Mouse (Mus musculus): ENCODE data around the gene Ctnnb1. TPM values are rescaled to one million over a fixed set of nuclear protein-coding genes. Genes with fewer than 3 reads are reported as not detected.
A peak's percentile ranks its signal among the peaks of the same experiment; 100 is the strongest.

Gene Ctnnb1
- polyA plus RNA-seq, 1 experiment from 2014 or later, result 615 TPM

DNA sequence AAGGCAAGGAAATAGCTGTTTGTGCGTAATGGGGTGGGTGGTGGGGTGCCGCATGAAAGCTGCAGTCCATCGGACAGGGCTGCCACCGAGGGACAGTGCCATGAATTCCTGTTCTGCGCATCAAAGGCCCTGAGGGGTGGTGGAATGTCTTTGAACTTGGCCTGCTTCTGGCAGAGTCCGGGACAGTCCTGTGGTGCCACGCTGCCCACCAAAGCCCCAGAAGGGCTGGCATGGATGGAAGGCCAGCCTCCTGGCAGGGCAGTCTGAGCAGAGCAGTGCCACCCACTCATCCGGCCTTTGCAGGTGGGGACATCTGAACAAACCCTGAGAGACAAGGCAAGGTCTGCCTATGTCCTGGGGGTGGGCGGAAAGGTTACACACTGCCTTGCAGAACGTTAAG, 36.0 kb downstream of the Ctnnb1 start:
- H3K27ac ChIP-seq (replicated peaks), result 0 out of 2 replicates have a peak overlapping the region, but pooled peaks have one; percentile 9
- H3K9me3 ChIP-seq, result no peaks in the 10 kb centered on the region
- H3K4me2 ChIP-seq (replicated peaks), result no peak overlapping the region
- H3K4me1 ChIP-seq, result peaks cover 8% of the 10 kb centered on the region
- H3K4me3 ChIP-seq, result no peak overlapping the region
- WGBS, result 83% methylated on average over 10 of the region's 10 CpGs
- H3K9ac ChIP-seq (replicated peaks), result no peak overlapping the region
- H3K27me3 ChIP-seq, result no peaks in the 10 kb centered on the region
- H3K36me3 ChIP-seq, result peaks cover 76% of the 10 kb centered on the region
- ATAC-seq (replicated peaks), result no peak

DNA sequence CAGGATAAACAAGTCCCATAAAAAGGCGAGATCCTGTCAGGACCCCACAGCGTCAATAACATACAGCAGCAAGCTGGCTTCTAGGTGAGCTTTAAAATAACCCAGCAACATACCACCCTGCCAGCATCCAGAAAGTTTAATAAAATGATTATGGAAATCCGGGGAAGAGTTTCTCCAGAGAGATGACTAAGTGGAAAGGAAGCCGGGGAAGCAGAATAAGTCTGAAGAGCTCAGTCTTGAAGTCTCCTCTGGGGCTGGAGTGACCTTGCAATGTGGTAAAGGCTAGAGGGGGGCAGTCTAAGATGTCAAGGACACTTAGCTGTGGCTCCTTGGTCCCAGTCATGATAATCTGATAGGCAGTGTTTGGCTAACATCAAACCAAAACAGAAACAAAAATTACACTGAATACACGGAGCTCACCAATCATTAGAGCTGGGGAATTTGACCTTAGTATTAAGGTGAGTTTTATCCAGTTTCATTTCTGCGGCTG, 44.1 kb downstream of the Ctnnb1 start:
- Histone ChIP-seq H3K4me2 (replicated peaks) (no peak overlapping the region), H3K9me3 (no peaks in the 10 kb centered on the region), H3K4me1 (peaks cover 12% of the 10 kb centered on the region), H3K36me3 (peaks cover 16% of the 10 kb centered on the region), H3K27ac (replicated peaks) (no peak overlapping the region), H3K9ac (replicated peaks) (no peak overlapping the region), H3K27me3 (no peaks in the 10 kb centered on the region), H3K4me3 (no peak overlapping the region)
- whole genome bisulfite sequencing, result 86% methylated on average over 6 of the region's 6 CpGs
- no peak for ATAC-seq (replicated peaks)

DNA sequence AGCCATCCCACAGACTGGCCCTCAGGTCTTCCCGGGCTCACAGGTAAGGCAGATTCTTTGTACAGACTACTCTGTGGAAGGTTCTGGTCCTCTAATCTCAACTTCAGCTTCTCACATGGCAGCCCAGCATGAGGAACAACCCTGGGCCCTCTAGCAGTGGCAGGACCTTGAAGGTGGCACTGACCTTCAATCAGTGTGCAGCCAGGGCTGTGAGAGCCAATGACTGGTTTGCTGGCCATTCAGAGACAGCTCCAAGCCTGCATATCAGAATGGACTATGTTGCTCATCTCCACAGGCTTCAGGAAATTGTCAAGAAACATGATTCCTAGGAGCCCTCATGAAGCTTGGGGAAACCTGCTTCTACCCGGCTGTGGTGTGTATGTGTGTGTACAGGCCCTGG, 45.2 kb downstream of the Ctnnb1 start:
- Histone ChIP-seq H3K4me1 (peaks cover 12% of the 10 kb centered on the region), H3K36me3 (peaks cover 5% of the 10 kb centered on the region), H3K9me3 (no peaks in the 10 kb centered on the region), H3K4me2 (replicated peaks) (no peak overlapping the region), H3K9ac (replicated peaks) (no peak overlapping the region), H3K27me3 (no peaks in the 10 kb centered on the region), H3K27ac (replicated peaks) (no peak overlapping the region), H3K4me3 (no peak overlapping the region)
- WGBS, result 78% methylated on average over 2 of the region's 2 CpGs
- no peak for ATAC-seq (replicated peaks)

DNA sequence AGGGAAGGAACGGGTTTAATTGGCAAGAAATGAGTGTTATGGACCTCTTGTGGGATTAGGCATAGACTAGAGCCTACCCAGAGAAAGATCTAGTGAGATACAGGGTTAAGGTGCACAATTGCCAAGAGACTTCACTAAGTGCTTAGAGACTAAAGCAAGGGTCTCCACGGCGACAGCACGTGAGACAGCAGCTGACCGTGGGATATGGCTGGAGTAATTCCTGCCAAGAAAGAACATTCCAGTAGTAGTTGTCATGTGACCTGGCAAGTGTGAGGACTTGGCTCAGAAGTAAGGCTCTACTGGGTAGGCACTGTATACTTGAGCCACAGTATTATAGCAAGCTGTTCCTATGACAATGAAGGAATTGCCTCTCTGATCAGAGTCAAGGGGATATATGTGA, 47.1 kb downstream of the Ctnnb1 start:
- H3K9ac ChIP-seq (replicated peaks), result no peak overlapping the region
- WGBS, result 50% methylated on average over 5 of the region's 5 CpGs
- no peaks in the 10 kb centered on the region for H3K27me3 ChIP-seq
- H3K9me3 ChIP-seq, result no peaks in the 10 kb centered on the region
- H3K4me3 ChIP-seq, result no peak overlapping the region
- H3K36me3 ChIP-seq, result no peaks in the 10 kb centered on the region
- H3K27ac ChIP-seq (replicated peaks), result peak overlapping the region; percentile 28; the same call in 1 of the 2 replicates
- H3K4me1 ChIP-seq, result peaks cover 16% of the 10 kb centered on the region
- H3K4me2 ChIP-seq (replicated peaks), result no peak overlapping the region
- peak; percentile 42 for ATAC-seq (replicated peaks)

DNA sequence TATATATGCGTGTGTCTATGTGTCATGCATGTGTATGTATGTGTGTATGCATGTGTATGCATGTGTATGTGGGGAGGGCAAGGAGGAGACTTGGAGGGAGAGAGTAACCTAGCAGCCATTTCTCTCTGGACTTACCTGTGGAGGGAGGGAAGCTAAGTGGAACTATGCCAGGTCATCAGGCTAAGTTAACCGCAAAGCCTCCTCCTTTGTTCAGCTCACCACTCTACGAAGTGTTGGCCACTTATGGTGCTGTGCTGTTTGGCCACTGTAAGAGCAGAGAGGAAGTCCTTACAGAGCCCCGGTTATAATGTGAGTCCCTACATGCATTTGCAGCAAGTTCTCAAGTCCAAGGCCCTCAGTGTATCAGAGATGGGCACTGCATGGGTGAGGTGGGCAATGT, 47.8 kb downstream of the Ctnnb1 start:
- H3K36me3 ChIP-seq, result no peaks in the 10 kb centered on the region
- no peak overlapping the region for H3K9ac ChIP-seq (replicated peaks)
- no peak overlapping the region for H3K4me2 ChIP-seq (replicated peaks)
- H3K4me1 ChIP-seq, result peaks cover 21% of the 10 kb centered on the region
- no peaks in the 10 kb centered on the region for H3K9me3 ChIP-seq
- 95% methylated on average over 4 of the region's 4 CpGs for whole genome bisulfite sequencing
- H3K27ac ChIP-seq (replicated peaks), result no peak overlapping the region
- no peaks in the 10 kb centered on the region for H3K27me3 ChIP-seq
- H3K4me3 ChIP-seq, result no peak overlapping the region
- no peak for ATAC-seq (replicated peaks)

DNA sequence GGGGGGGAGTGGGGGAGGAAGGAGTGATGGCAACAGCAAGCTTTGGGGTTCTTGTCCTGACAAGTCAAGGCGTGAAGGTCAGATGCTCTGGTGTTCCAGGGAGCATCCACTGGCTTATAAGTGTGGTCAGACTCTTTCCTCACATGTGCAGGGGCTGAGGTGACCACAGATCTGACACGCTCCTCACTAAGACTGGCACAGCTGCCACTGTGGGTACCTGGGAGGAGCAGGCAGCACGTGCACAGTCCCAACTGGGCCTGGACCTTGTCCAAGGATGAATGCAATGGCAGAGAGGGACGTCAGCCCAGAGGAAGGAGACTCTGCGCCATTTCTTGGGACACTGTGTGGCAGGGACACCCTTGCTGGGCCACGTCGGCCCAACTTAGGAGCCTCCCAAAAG, 52.8 kb downstream of the Ctnnb1 start:
- ATAC-seq (replicated peaks), result no peak

DNA sequence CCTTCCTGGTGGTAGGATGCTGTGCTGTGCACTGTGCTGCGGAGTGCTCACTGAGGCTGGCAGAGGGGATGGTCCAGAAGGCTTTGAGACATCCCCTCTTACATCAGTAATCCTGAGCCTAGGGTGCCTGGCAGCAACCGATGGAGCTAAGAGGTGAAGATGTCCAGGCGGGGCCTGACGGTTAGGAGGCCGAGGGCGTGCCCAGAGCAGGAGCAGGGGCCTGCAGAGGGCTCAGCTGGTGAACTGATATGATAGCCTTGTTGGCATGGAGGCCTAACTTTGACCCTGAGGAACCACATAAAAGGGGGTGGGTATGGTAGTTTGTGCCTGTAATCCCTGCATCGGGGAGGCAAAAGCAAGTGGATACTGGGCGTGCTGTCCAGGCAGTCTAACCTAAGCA, 54.8 kb downstream of the Ctnnb1 start:
- Histone ChIP-seq H3K4me1 (peaks cover 23% of the 10 kb centered on the region), H3K9ac (replicated peaks) (no peak overlapping the region), H3K36me3 (no peaks in the 10 kb centered on the region), H3K9me3 (no peaks in the 10 kb centered on the region), H3K27me3 (no peaks in the 10 kb centered on the region), H3K4me2 (replicated peaks) (no peak overlapping the region), H3K27ac (replicated peaks) (no peak overlapping the region), H3K4me3 (no peak overlapping the region)
- no peak for ATAC-seq (replicated peaks)
- 96% methylated on average over 8 of the region's 8 CpGs for WGBS

More for the DNA sequence above, 52.8 kb downstream of the Ctnnb1 start:
- Histone ChIP-seq H3K9me3 (no peaks in the 10 kb centered on the region), H3K27ac (replicated peaks) (no peak overlapping the region), H3K27me3 (no peaks in the 10 kb centered on the region), H3K9ac (replicated peaks) (no peak overlapping the region), H3K36me3 (no peaks in the 10 kb centered on the region), H3K4me1 (peaks cover 10% of the 10 kb centered on the region; the same call in 1 of the 2 replicates), H3K4me3 (no peak overlapping the region), H3K4me2 (replicated peaks) (no peak overlapping the region)
- whole genome bisulfite sequencing, result 70% methylated on average over 7 of the region's 7 CpGs

DNA sequence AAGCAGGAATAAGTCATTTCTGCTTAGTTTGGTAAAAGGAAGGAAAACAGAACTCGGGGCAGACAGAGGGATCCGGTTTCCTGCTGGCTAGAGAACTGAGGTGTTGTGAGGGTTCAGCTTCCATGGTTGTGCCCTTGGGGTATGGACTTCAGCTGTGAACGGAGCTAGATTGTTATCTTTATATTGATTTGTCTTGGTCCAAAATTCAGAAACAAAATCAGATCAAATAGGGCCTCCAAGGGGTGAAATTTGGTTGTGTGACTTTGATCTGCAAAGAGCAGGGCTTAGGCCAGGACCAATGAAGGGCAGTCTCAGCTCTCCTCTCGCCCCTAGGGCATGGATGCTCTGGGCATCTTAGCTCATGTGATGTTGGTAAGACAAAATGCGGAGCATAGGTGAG, 55.5 kb downstream of the Ctnnb1 start:
- Histone ChIP-seq H3K4me2 (replicated peaks) (no peak overlapping the region), H3K27ac (replicated peaks) (no peak overlapping the region), H3K4me1 (peaks cover 26% of the 10 kb centered on the region), H3K4me3 (no peak overlapping the region), H3K27me3 (no peaks in the 10 kb centered on the region), H3K9ac (replicated peaks) (no peak overlapping the region), H3K36me3 (no peaks in the 10 kb centered on the region), H3K9me3 (no peaks in the 10 kb centered on the region)
- WGBS, result 85% methylated on average over 5 of the region's 5 CpGs
- no peak for ATAC-seq (replicated peaks)

- Histone ChIP-seq H3K4me1 (peaks cover 31% of the 10 kb centered on the region), H3K27ac (replicated peaks) (no peak overlapping the region), H3K4me3 (no peak overlapping the region), H3K9me3 (no peaks in the 10 kb centered on the region), H3K4me2 (replicated peaks) (no peak overlapping the region), H3K9ac (replicated peaks) (no peak overlapping the region), H3K36me3 (no peaks in the 10 kb centered on the region), H3K27me3 (no peaks in the 10 kb centered on the region)
- ATAC-seq (replicated peaks), result no peak
- 94% methylated on average over 5 of the region's 5 CpGs for WGBS
Observed at GRCm38 (mm10) chr9:120985009-120985408, 56.0 kb downstream of the Ctnnb1 start.

GRCm38 (mm10) chr9:120985524-120985923, 56.5 kb downstream of the Ctnnb1 start:
- Histone ChIP-seq H3K4me3 (no peak overlapping the region), H3K4me1 (peaks cover 36% of the 10 kb centered on the region), H3K9me3 (no peaks in the 10 kb centered on the region), H3K27me3 (no peaks in the 10 kb centered on the region), H3K27ac (replicated peaks) (no peak overlapping the region), H3K36me3 (no peaks in the 10 kb centered on the region), H3K4me2 (replicated peaks) (no peak overlapping the region), H3K9ac (replicated peaks) (no peak overlapping the region)
- no peak for ATAC-seq (replicated peaks)
- WGBS, result 99% methylated on average over 5 of the region's 5 CpGs

GRCm38 (mm10) chr9:120986255-120986654, 57.2 kb downstream of the Ctnnb1 start:
- Histone ChIP-seq H3K9me3 (no peaks in the 10 kb centered on the region), H3K4me1 (peaks cover 35% of the 10 kb centered on the region), H3K4me2 (replicated peaks) (no peak overlapping the region), H3K4me3 (no peak overlapping the region), H3K36me3 (no peaks in the 10 kb centered on the region), H3K9ac (replicated peaks) (no peak overlapping the region), H3K27ac (replicated peaks) (no peak overlapping the region), H3K27me3 (no peaks in the 10 kb centered on the region)
- 95% methylated on average over 3 of the region's 3 CpGs for WGBS
- ATAC-seq (replicated peaks), result no peak

- Histone ChIP-seq H3K27me3 (no peaks in the 10 kb centered on the region), H3K9me3 (no peaks in the 10 kb centered on the region), H3K4me1 (peaks cover 30% of the 10 kb centered on the region), H3K27ac (replicated peaks) (no peak overlapping the region), H3K36me3 (no peaks in the 10 kb centered on the region), H3K4me3 (no peak overlapping the region), H3K4me2 (replicated peaks) (no peak overlapping the region), H3K9ac (replicated peaks) (no peak overlapping the region)
- no peak for ATAC-seq (replicated peaks)
- 85% methylated on average over 4 of the region's 4 CpGs for WGBS
Observed at GRCm38 (mm10) chr9:120986994-120987393, 58.0 kb downstream of the Ctnnb1 start.

DNA sequence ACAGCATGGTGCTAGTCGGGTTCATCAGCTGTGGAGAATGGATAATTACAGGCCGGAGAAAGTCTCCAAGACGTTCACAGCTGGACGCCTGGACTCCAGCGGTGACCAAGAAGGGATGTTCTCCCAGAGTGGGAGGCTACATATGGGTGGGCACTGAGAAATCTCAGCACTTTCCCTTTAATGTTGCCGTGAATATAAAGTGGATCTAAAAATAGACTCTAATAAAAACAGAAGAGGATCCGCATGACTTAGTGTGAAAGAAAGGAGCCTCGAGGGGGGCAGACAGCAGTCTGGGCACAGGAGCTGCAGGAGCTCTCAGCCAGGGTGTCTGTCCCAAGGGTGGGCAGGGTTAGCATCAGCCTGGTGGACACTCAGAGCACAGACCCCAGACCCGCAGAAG, 59.1 kb downstream of the Ctnnb1 start:
- peak; percentile 44 for ATAC-seq (replicated peaks)
- H3K4me2 ChIP-seq (replicated peaks), result no peak overlapping the region
- no peaks in the 10 kb centered on the region for H3K9me3 ChIP-seq
- H3K4me1 ChIP-seq, result peaks cover 30% of the 10 kb centered on the region
- H3K4me3 ChIP-seq, result no peak overlapping the region
- H3K9ac ChIP-seq (replicated peaks), result no peak overlapping the region
- no peaks in the 10 kb centered on the region for H3K27me3 ChIP-seq
- no peaks in the 10 kb centered on the region for H3K36me3 ChIP-seq
- 36% methylated on average over 9 of the region's 9 CpGs for WGBS
- H3K27ac ChIP-seq (replicated peaks), result peak overlapping the region; percentile 63
